ENCODE assay signal across 21 mouse cellular contexts in genomic region chr10:54202362-54202761, GRCm38 (mm10).
"Had no signal": no experiment of that assay in that cellular context is flagged by ENCODE, and none has a peak within 500 bp of the region (broad histone marks: within the 10 kb centered on the region; RNA-seq: fewer than 3 reads in every experiment).

No protein-coding gene starts in this region.

- H3K9me3 ChIP-seq: midbrain, embryonic 10.5 days; midbrain, embryonic 12.5 days; neural tube, embryonic 13.5 days; neural tube, embryonic 15.5 days; stomach, embryonic 15.5 days had no signal

- H3K4me1 ChIP-seq: midbrain, embryonic 10.5 days; midbrain, embryonic 12.5 days; neural tube, embryonic 13.5 days; neural tube, embryonic 15.5 days; stomach, embryonic 15.5 days had no signal

- H3K27me3 ChIP-seq: midbrain, embryonic 12.5 days; neural tube, embryonic 13.5 days; neural tube, embryonic 15.5 days; stomach, embryonic 15.5 days had no signal

- ATAC-seq: midbrain, embryonic 16.5 days had no signal

- DNase-seq: lung, adult 18-20 months; lung, embryonic 14.5 days; lung, postnatal 10 days; lung, postnatal 4 days; midbrain, embryonic 14.5 days; retina, postnatal 1 day; right cerebral cortex, adult 18-20 months; right cerebral cortex, postnatal 25 days; right cerebral cortex, postnatal 4 days; spleen, adult 18-20 months; thymus, adult 18-20 months; thymus, postnatal 25 days; thymus, postnatal 4 days had no signal

- H3K9ac ChIP-seq: liver, embryonic 14.5 days; lung, embryonic 14.5 days; midbrain, embryonic 12.5 days; neural tube, embryonic 13.5 days; neural tube, embryonic 15.5 days; stomach, embryonic 15.5 days had no signal

- H3K36me3 ChIP-seq: midbrain, embryonic 10.5 days; midbrain, embryonic 12.5 days; neural tube, embryonic 13.5 days; neural tube, embryonic 15.5 days; stomach, embryonic 15.5 days had no signal

- H3K27ac ChIP-seq: liver, embryonic 14.5 days; midbrain, embryonic 10.5 days; midbrain, embryonic 12.5 days; neural tube, embryonic 13.5 days; neural tube, embryonic 15.5 days; stomach, embryonic 15.5 days had no signal

- H3K4me2 ChIP-seq: lung, embryonic 14.5 days; midbrain, embryonic 12.5 days; neural tube, embryonic 13.5 days; neural tube, embryonic 15.5 days; stomach, embryonic 15.5 days had no signal

- H3K4me3 ChIP-seq: midbrain, embryonic 10.5 days; midbrain, embryonic 12.5 days; myocyte; neural tube, embryonic 13.5 days; neural tube, embryonic 15.5 days; stomach, embryonic 15.5 days had no signal
